Mouse (Mus musculus) heart, postnatal 0 days (tissue): ENCODE measurements at regions not wholly inside any gene's neighbourhood (a gene's known extent, or its start where the extent isn't known, plus 50 kb on each side); places are given as distances from the start of the nearest gene placed in this dataset.

ENCODE experiments used
- CTCF ChIP-seq: IDR thresholded peaks from 2 replicates; pipeline ENCODE4 v1.5.1; 2016; ENCODE audit warnings: antibody characterized with exemption, control low read depth, low read depth
- EP300 ChIP-seq: IDR thresholded peaks from 2 replicates; pipeline ENCODE4 v1.6.1; 2016; ENCODE audit warnings: antibody characterized with exemption, low read depth

- no peak for TF ChIP-seq CTCF
- TF ChIP-seq EP300 = no peak
These were observed 126.1 kb upstream of the Rbfox1 start for GRCm38 (mm10) chr16:5759021-5759420.
